Mouse (Mus musculus) MN1 (cell line): Measurements from ENCODE around the gene Crip1.
"Not testable (repeated sequence)": the region's sequence is repeated elsewhere in the genome, so short reads cannot be mapped to it uniquely, and the experiment has no call there.

Source experiments
- DNase-seq: peaks from one replicate; pipeline ENCODE4 v3.0.0-alpha.2; 2016; ENCODE audit warnings: low spot score

Gene Crip1

DNA sequence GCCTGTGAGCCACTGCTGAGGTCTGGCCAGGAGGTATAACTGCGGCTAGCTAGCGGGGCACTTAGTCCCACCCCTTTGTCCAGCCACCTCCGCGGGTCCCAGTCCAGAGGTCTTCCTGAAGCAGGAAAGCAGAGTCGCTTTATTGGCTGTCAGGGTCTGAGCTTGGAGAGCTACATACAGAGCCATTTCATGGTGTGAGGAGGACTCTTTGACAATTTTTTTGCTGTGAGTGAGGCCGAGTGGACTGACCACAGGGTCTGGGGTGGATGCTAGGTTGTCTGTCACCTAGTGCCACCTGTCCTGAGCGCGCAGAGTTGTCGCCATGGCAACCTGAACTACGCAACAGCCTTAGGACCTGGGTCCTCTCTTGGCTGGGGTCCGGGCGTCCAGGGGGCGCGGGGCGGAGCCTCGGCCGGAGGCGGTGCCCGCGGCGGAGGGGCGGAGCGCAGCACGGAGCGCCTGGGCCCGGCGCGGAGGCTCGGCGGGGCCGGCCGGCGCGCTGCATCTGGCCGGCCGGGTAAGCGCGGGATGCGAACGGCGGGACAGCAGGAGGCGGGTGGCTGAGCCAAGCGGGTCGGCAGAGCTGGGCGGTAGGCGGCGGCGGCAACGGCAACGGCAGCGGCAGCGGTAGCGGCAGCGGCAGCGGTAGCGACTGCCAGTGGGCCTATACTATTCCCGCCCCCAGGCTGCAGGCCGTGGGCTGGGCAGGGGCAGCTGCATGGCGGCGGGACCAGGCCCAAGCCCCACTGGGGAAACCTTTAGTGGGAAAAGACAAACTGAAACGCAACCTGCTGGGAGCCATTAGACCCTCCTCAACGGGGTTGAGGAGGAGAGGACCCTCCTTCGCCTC, 39.6 kb downstream of the Crip1 start, which contains the start of gene Tmem121:
Gene Tmem121, plus strand, starts transcription at position 489 of the 850 bp plus-strand sequence.
- DNase-seq = peak; percentile 27

DNA sequence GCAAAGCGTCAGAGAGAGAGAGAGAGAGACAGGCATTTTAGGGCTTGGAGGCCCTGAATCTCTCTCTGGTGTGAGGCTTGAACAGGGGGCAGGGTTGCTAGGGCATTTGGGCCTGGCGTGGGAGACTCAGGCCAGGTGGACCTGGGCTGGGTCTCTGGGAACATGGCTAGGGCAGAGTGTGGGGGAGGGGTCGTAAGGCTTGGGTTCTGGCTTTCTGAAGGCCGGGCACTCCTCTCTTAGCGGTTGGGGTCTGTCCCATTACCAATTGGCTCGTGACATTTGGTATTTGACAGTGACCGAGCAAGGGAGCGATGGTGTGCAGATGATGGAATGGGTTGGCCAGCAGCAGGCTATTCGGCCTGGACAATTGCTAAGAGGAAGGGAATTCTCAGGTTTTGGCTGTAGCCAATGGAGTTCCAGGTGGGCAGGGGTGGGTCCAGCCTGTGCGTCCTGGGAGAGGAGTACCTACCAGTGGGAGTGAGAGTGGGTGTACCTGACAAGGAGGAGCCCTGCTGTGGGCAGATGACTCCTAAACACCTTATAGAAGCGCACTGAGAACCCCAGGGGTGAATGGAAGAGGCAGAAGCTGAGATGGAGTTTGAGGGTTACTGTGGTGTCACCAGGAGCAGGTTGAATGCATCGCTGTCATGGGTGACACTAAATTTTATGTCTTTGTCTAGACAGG, 40.4 kb downstream of the Crip1 start:
- DNase-seq = no peak

DNA sequence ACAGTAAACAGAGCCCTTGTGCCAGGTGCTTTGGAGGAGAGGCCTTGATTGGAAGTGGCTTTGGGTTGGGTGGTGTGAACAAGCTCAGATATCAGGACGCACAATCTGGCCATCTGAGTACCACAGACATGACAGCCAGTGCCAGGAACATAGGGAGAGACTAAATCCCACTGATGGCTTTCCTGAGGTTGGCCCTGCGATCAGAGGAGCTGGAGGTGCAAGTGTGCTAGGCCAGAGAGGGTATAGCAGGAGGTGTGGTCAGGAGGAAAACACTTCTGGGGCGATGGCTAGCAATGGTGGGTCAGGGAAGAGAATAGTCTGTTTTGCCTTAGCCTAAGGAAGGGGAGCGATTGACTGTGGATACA, 40.9 kb downstream of the Crip1 start:
- DNase-seq = no peak

DNA sequence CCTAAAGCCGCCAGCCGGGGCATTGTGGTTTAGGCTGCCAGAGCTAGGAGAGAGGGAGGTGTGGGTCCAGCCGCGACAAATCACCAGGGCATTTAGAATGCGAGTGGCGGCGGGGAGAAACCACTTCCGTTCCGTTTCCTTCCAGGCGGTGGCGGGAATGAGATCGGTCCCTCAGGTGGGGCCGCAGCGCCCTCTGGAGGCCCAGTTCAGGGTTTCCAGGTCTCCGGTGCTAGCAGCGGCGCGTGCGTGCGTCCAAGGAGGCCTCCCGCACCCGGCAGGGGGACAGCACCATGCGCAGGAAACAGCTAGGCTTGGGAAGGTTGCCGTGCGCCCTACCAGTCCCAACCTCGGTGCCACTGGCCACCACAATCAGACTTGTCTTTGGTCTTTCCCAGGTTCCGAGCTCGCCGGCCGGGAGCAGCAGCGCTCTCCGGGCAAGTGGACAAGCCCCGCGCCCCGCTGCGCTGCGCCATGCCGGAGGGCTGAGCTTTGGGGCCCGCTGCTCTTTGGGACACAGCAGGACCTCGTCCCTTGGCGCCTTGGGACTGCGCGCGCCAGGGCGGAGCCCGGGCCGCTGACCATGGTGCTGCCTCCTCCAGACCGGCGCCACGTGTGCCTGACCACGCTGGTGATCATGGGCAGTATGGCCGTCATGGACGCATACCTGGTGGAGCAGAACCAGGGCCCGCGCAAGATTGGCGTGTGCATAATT, 41.6 kb downstream of the Crip1 start:
- peak; percentile 38 for DNase-seq

DNA sequence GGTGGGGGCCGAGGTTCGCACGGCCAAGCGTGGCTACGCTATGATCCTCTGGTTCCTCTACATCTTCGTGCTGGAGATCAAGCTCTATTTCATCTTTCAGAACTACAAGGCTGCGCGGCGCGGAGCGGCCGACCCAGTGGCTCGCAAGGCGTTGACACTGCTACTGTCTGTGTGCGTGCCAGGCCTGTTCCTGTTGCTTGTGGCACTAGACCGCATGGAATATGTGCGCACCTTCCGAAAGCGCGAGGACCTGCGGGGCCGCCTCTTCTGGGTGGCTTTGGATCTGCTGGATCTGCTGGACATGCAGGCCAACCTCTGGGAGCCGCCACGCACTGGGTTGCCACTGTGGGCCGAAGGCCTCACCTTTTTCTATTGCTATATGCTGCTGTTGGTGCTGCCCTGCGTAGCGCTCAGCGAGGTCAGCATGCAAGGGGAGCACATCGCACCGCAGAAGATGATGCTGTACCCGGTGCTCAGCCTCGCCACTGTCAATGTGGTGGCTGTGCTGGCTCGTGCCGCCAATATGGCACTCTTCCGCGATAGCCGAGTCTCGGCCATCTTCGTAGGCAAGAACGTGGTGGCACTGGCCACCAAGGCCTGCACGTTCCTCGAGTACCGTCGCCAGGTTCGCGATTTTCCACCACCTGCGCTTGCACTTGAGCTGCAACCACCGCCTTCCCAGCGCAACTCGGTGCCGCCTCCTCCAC, 42.4 kb downstream of the Crip1 start:
- DNase-seq = no peak

DNA sequence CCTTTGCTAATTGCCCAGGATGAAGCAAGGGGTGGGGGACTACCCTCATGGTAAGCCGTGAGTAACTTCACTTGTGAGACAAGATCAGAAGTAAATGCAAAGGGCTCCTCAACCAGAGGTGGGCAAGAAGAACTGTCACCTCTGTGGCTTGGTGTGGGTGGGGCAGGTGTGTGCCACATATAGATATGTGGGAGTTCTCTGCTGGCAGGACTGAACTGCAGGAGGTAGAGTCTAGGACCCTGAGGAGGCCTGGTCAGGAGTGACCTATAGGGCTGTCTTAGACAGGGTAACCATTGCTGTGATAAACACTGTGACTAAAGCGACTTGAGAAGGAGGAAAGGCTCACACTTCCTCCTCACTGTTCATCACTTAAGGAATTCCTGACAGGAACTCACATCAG, 47.3 kb downstream of the Crip1 start:
- DNase-seq = no peak

DNA sequence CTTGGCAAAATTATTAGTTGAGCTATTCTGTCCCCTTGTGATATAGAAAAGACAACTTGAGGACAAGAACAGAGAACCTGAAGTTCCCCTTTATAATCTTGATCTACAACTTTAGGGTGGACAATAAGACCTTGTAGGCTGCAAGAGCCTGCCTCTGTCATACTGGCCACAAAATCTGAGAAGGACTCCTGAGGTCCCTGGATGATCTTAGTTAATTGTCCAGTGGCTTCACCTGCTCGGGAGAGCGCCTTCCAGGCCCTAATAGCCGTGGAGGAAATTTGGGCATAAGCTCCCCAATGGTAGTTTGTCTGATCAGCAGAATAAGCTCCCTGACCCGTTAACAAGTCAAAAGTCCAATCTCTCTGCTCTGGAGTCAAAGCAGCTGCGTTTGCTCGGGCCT, 53.0 kb downstream of the Crip1 start:
- DNase-seq = not testable (repeated sequence)

DNA sequence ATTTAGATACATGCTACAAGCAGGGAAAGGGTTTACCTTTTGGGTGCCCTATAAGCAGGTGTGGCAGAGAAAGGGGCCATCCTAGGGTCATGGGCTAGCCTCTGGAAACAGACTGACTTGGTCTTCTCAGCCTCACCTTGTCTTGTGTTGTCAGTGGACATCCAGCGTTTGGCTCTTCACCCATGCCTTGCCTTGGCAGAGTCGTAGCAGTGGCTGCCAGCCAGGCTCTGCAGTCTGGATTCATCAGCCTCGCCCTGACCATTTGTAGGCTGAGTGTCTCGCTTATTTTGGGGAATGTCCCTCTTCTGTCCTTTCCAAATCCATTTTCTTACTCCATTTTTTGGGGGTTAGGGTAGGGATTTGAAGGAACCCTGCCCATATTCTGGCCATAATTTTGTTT, 55.2 kb downstream of the Crip1 start:
- no peak for DNase-seq

DNA sequence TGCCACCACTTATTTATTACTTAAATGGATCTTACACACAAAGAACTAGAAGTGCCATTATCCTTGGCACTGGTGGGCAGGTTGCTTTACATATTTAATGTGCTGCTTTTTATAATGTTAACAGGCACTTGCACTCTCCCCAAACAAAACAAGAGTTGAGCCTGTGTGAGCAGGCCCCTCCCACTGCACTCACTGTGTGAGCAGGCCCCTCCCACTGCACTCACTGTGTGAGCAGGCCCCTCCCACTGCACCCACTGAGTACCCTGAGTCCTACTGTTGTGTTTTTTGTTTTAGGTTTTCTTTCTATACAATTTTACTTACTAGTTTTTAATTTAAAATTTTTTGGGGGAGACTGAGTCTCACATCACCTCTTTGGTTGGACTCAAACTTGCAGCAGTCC, 55.9 kb downstream of the Crip1 start:
- DNase-seq = no peak
